Mouse (Mus musculus): Measurements from ENCODE around the gene Vmn1r193. TPM values are rescaled to one million over a fixed set of nuclear protein-coding genes. Genes with fewer than 3 reads are reported as not detected.

Gene Vmn1r193
- not detected for polyA plus RNA-seq (2014; fragmentation: Illumina TruSeq; extraction: RNeasy Lipid Tissue Mini Kit (QIAGEN cat#74804); ENCODE audit: low read depth, low replicate concordance)

GRCm38 (mm10) chr13:22223060-22223459 is at the start of gene Vmn1r193:
TSS of gene Vmn1r193 (minus strand) at chr13:22223160.

GRCm38 (mm10) chr13:22270222-22270621 is 47.3 kb upstream of the Vmn1r193 start, which contains the start of gene Vmn1r195:
TSS of gene Vmn1r195 (plus strand) at chr13:22270522.

GRCm38 (mm10) chr13:22243915-22244314 is 21.0 kb upstream of the Vmn1r193 start, which contains the start of gene Vmn1r194:
TSS of gene Vmn1r194 (plus strand) at chr13:22244215.

GRCm38 (mm10) chr13:22191041-22191440 is 31.9 kb downstream of the Vmn1r193 start, which contains the start of gene Vmn1r192:
TSS of gene Vmn1r192 (minus strand) at chr13:22191141.

GRCm38 (mm10) chr13:22183869-22184268 is 39.1 kb downstream of the Vmn1r193 start, which contains the start of gene Vmn1r191:
TSS of gene Vmn1r191 (minus strand) at chr13:22183969.

Other genes starting within 250 kb of the Vmn1r193 start
- gene Pom121l2, start 242.0 kb downstream of the Vmn1r193 start, polyA plus RNA-seq (2014; fragmentation: Illumina TruSeq; extraction: RNeasy Lipid Tissue Mini Kit (QIAGEN cat#74804); ENCODE audit: low read depth, low replicate concordance): not detected
- 1.4 TPM for gene Prss16, start 213.4 kb downstream of the Vmn1r193 start, polyA plus RNA-seq (2014; fragmentation: Illumina TruSeq; extraction: RNeasy Lipid Tissue Mini Kit (QIAGEN cat#74804); ENCODE audit: low read depth, low replicate concordance)
- gene Hist1h2ah, start 187.6 kb downstream of the Vmn1r193 start, polyA plus RNA-seq (2014; fragmentation: Illumina TruSeq; extraction: RNeasy Lipid Tissue Mini Kit (QIAGEN cat#74804); ENCODE audit: low read depth, low replicate concordance): not detected
- gene Hist1h2bk, start 187.3 kb downstream of the Vmn1r193 start, polyA plus RNA-seq (2014; fragmentation: Illumina TruSeq; extraction: RNeasy Lipid Tissue Mini Kit (QIAGEN cat#74804); ENCODE audit: low read depth, low replicate concordance): not detected
- 6.7 TPM for gene Hist1h4i, start 181.8 kb downstream of the Vmn1r193 start, polyA plus RNA-seq (2014; fragmentation: Illumina TruSeq; extraction: RNeasy Lipid Tissue Mini Kit (QIAGEN cat#74804); ENCODE audit: low read depth, low replicate concordance)
- gene Hist1h2ag, start 180.2 kb downstream of the Vmn1r193 start, polyA plus RNA-seq (2014; fragmentation: Illumina TruSeq; extraction: RNeasy Lipid Tissue Mini Kit (QIAGEN cat#74804); ENCODE audit: low read depth, low replicate concordance): not detected
- gene Hist1h2bj, start 179.9 kb downstream of the Vmn1r193 start, polyA plus RNA-seq (2014; fragmentation: Illumina TruSeq; extraction: RNeasy Lipid Tissue Mini Kit (QIAGEN cat#74804); ENCODE audit: low read depth, low replicate concordance): not detected
- gene Vmn1r188, start 138.7 kb downstream of the Vmn1r193 start, polyA plus RNA-seq (2014; fragmentation: Illumina TruSeq; extraction: RNeasy Lipid Tissue Mini Kit (QIAGEN cat#74804); ENCODE audit: low read depth, low replicate concordance): not detected
- not detected for gene Vmn1r189, start 117.3 kb downstream of the Vmn1r193 start, polyA plus RNA-seq (2014; fragmentation: Illumina TruSeq; extraction: RNeasy Lipid Tissue Mini Kit (QIAGEN cat#74804); ENCODE audit: low read depth, low replicate concordance)
- not detected for gene Vmn1r191, start 39.2 kb downstream of the Vmn1r193 start, polyA plus RNA-seq (2014; fragmentation: Illumina TruSeq; extraction: RNeasy Lipid Tissue Mini Kit (QIAGEN cat#74804); ENCODE audit: low read depth, low replicate concordance)
- not detected for gene Vmn1r192, start 32.0 kb downstream of the Vmn1r193 start, polyA plus RNA-seq (2014; fragmentation: Illumina TruSeq; extraction: RNeasy Lipid Tissue Mini Kit (QIAGEN cat#74804); ENCODE audit: low read depth, low replicate concordance)
- gene Vmn1r194, start 21.1 kb upstream of the Vmn1r193 start, polyA plus RNA-seq (2014; fragmentation: Illumina TruSeq; extraction: RNeasy Lipid Tissue Mini Kit (QIAGEN cat#74804); ENCODE audit: low read depth, low replicate concordance): not detected
- not detected for gene Vmn1r195, start 47.4 kb upstream of the Vmn1r193 start, polyA plus RNA-seq (2014; fragmentation: Illumina TruSeq; extraction: RNeasy Lipid Tissue Mini Kit (QIAGEN cat#74804); ENCODE audit: low read depth, low replicate concordance)
- gene Vmn1r196, start 66.8 kb upstream of the Vmn1r193 start, polyA plus RNA-seq (2014; fragmentation: Illumina TruSeq; extraction: RNeasy Lipid Tissue Mini Kit (QIAGEN cat#74804); ENCODE audit: low read depth, low replicate concordance): not detected
- gene Vmn1r197, start 101.4 kb upstream of the Vmn1r193 start, polyA plus RNA-seq (2014; fragmentation: Illumina TruSeq; extraction: RNeasy Lipid Tissue Mini Kit (QIAGEN cat#74804); ENCODE audit: low read depth, low replicate concordance): not detected
- gene Vmn1r198, start 127.2 kb upstream of the Vmn1r193 start, polyA plus RNA-seq (2014; fragmentation: Illumina TruSeq; extraction: RNeasy Lipid Tissue Mini Kit (QIAGEN cat#74804); ENCODE audit: low read depth, low replicate concordance): not detected
- gene Vmn1r199, start 156.7 kb upstream of the Vmn1r193 start, polyA plus RNA-seq (2014; fragmentation: Illumina TruSeq; extraction: RNeasy Lipid Tissue Mini Kit (QIAGEN cat#74804); ENCODE audit: low read depth, low replicate concordance): not detected
- gene Vmn1r200, start 167.2 kb upstream of the Vmn1r193 start, polyA plus RNA-seq (2014; fragmentation: Illumina TruSeq; extraction: RNeasy Lipid Tissue Mini Kit (QIAGEN cat#74804); ENCODE audit: low read depth, low replicate concordance): not detected
- gene Vmn1r201, start 248.8 kb upstream of the Vmn1r193 start, polyA plus RNA-seq (2014; fragmentation: Illumina TruSeq; extraction: RNeasy Lipid Tissue Mini Kit (QIAGEN cat#74804); ENCODE audit: low read depth, low replicate concordance): not detected

Measured in sigmoid colon, adult 10 weeks (tissue).